Mouse (Mus musculus) heart, embryonic 14.5 days (tissue): ENCODE data around the gene Gm28919. TPM values are rescaled to one million over a fixed set of nuclear protein-coding genes. Genes with fewer than 3 reads are reported as not detected.
"Not testable (repeated sequence)": the region's sequence is repeated elsewhere in the genome, so short reads cannot be mapped to it uniquely, and the experiment has no call there.

Source experiments
- ATAC-seq: fragments of 200-750 bp; cut with Nextera tagmentation; 2 replicates; pipeline ENCODE4 v1.8.0; 2017; ENCODE audit warnings: low read depth, moderate TSS enrichment; ENCODE audit not compliant: insufficient number of reproducible peaks, insufficient read depth, low FRiP score
- H3K27ac ChIP-seq, 2 experiments: fragments of 200-500 bp in 1 of 2; fragments of 300-500 bp in 1 of 2; sonication (generic) in 1 of 2; replicated peaks in 1 of 2; 2 replicates each; pipeline ENCODE4 v1.5.1; 2012 to 2014; ENCODE audit warnings: low read depth in 2 of 2, low read length in 2 of 2, control low read depth in 1 of 2, mild to moderate bottlenecking in 1 of 2, mixed read lengths in 1 of 2; ENCODE audit not compliant: control insufficient read depth in 1 of 2, insufficient read depth in 1 of 2
- H3K27me3 ChIP-seq: fragments of 300-500 bp; sonication (generic); 2 replicates; pipeline ENCODE4 v1.6.1; 2014; ENCODE audit warnings: mild to moderate bottlenecking, low read length, control low read depth; ENCODE audit not compliant: control insufficient read depth, insufficient read depth
- H3K36me3 ChIP-seq: fragments of 300-500 bp; sonication (generic); 2 replicates; pipeline ENCODE4 v1.6.1; 2014; ENCODE audit warnings: mild to moderate bottlenecking, control low read depth, low read length, mixed read lengths; ENCODE audit not compliant: control insufficient read depth, insufficient read depth
- H3K4me1 ChIP-seq, 2 experiments: fragments of 200-500 bp in 1 of 2; fragments of 300-500 bp in 1 of 2; sonication (generic) in 1 of 2; 2 replicates each; pipeline ENCODE4 v1.6.1; 2012 to 2014; ENCODE audit warnings: low read length in 2 of 2, control low read depth in 1 of 2, mixed read lengths in 1 of 2; ENCODE audit not compliant: control insufficient read depth in 2 of 2, insufficient read depth in 2 of 2
- H3K4me2 ChIP-seq: fragments of 300-500 bp; sonication (generic); 2 replicates; pipeline ENCODE4 v1.6.1; 2014; ENCODE audit warnings: mild to moderate bottlenecking, low read length
- H3K4me3 ChIP-seq, 2 experiments: fragments of 200-500 bp in 1 of 2; fragments of 300-500 bp in 1 of 2; sonication (generic) in 1 of 2; 2 replicates each; pipeline ENCODE4 v1.5.1; 2012 to 2014; ENCODE audit warnings: low read length in 2 of 2, mild to moderate bottlenecking in 2 of 2, control low read depth in 1 of 2, low read depth in 1 of 2, moderate library complexity in 1 of 2; ENCODE audit not compliant: control insufficient read depth in 1 of 2, insufficient read depth in 1 of 2
- H3K9ac ChIP-seq: fragments of 300-500 bp; sonication (generic); 2 replicates; pipeline ENCODE4 v1.6.1; 2014; ENCODE audit warnings: mild to moderate bottlenecking, low read length
- H3K9me3 ChIP-seq: fragments of 300-500 bp; sonication (generic); 2 replicates; pipeline ENCODE4 v1.6.1; 2016; ENCODE audit warnings: low read length, control low read depth; ENCODE audit not compliant: control insufficient read depth
- WGBS: fragments of 180-500 bp; shearing (Covaris S2); extraction: QIAGEN DNeasy Blood & Tissue Kit; methylation state at CpG from one replicate; pipeline ENCODE4 v1.1.7; 2014; 5-methylcytosine and 5-hydroxymethylcytosine counted together
- polyA plus RNA-seq: library from polyadenylated mRNA; unstranded; fragments of >200 nt; fragmentation: Nextera tagmentation; extraction: Ambion mirVana; gene quantifications from 2 replicates; pipeline ENCODE4 v1.2.1, GENCODE M21; 2014

Gm28919 gene
- not detected in 2 replicates for polyA plus RNA-seq

GRCm38 (mm10) chrY:6583246-6583645, at the start of gene Gm28919:
Gene Gm28919, plus strand, starts transcription at chrY:6583546.
- not testable (repeated sequence) for H3K9me3 ChIP-seq, H3K4me3 ChIP-seq, H3K27me3 ChIP-seq, H3K4me2 ChIP-seq, H3K36me3 ChIP-seq, H3K4me1 ChIP-seq, H3K27ac ChIP-seq, H3K9ac ChIP-seq, ATAC-seq
- WGBS, result no CpG with 5 or more reads among the region's 7 CpGs

Other genes starting within 250 kb of the Gm28919 start
- not detected in 2 replicates for gene Gm21719, start 99.3 kb downstream of the Gm28919 start, polyA plus RNA-seq